Mouse (Mus musculus) embryonic fibroblast, embryonic 13.5 days (primary cell): ENCODE measurements around the gene Gabrr2.

Experiments used
- CTCF ChIP-seq: IDR thresholded peaks from 2 replicates; pipeline ENCODE4 v1.5.1; 2011; ENCODE audit warnings: mild to moderate bottlenecking, control low read depth, low read length, moderate library complexity, borderline replicate concordance; ENCODE audit not compliant: insufficient read depth
- POLR2A ChIP-seq: IDR thresholded peaks from 2 replicates; pipeline ENCODE4 v1.6.1; 2011; ENCODE audit warnings: low read depth, mild to moderate bottlenecking, control low read depth, low read length, moderate library complexity

DNA sequence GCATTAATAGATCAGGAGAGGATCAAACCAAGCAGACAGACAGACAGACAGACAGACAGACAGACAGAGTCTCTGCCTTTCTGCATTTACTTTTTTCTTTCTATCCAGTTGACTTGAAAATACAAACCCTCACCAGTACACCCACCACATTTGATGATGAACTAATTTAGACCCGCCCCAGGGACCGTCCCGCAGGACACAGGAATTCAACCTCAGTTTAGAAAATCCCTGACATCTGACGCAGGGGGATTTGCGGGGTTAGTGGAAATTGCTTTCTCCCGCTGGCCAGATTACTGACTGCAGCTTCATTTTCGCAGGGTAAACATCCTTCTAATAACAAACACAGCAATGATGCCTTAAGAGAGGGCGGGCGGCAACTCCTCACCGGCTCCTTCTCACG lies 69.4 kb downstream of the Gabrr2 start, which contains the start of gene Gabrr1:
- no peak for TF ChIP-seq POLR2A
- no peak for TF ChIP-seq CTCF
